Mouse (Mus musculus): ENCODE data around the gene Strn3.

Gene Strn3

GRCm38 (mm10) chr12:51691845-51692632 is at the start of gene Strn3:
Strn3 (minus strand) TSS chr12:51691897.
- DNase-seq (ENCODE audit: low spot score): peak; percentile 86

GRCm38 (mm10) chr12:51736807-51737206 is 45.1 kb upstream of the Strn3 start:
- no peak for DNase-seq (ENCODE audit: low spot score)

- DNase-seq (ENCODE audit: low spot score): no peak
These were observed 44.7 kb upstream of the Strn3 start for GRCm38 (mm10) chr12:51736381-51736780.

GRCm38 (mm10) chr12:51735840-51736271 is 44.2 kb upstream of the Strn3 start:
- no peak for DNase-seq (ENCODE audit: low spot score)

GRCm38 (mm10) chr12:51734605-51735211 is 43.0 kb upstream of the Strn3 start:
- DNase-seq (ENCODE audit: low spot score): no peak

- DNase-seq (ENCODE audit: low spot score): no peak
These were observed 38.1 kb upstream of the Strn3 start for GRCm38 (mm10) chr12:51729827-51730226.

GRCm38 (mm10) chr12:51729058-51729457 is 37.4 kb upstream of the Strn3 start:
- no peak for DNase-seq (ENCODE audit: low spot score)

- DNase-seq (ENCODE audit: low spot score): no peak
These were observed 30.1 kb upstream of the Strn3 start for GRCm38 (mm10) chr12:51721836-51722235.

GRCm38 (mm10) chr12:51718617-51719016 is 26.9 kb upstream of the Strn3 start:
- DNase-seq (ENCODE audit: low spot score): no peak

GRCm38 (mm10) chr12:51712685-51713084 is 21.0 kb upstream of the Strn3 start:
- DNase-seq (ENCODE audit: low spot score): no peak

GRCm38 (mm10) chr12:51710154-51710553 is 18.5 kb upstream of the Strn3 start:
- DNase-seq (ENCODE audit: low spot score): no peak

GRCm38 (mm10) chr12:51709741-51710140 is 18.0 kb upstream of the Strn3 start:
- DNase-seq (ENCODE audit: low spot score): no peak

GRCm38 (mm10) chr12:51708941-51709686 is 17.4 kb upstream of the Strn3 start:
- DNase-seq (ENCODE audit: low spot score): no peak

- DNase-seq (ENCODE audit: low spot score): no peak
These were observed 15.1 kb upstream of the Strn3 start for GRCm38 (mm10) chr12:51706673-51707235.

- DNase-seq (ENCODE audit: low spot score): no peak
These were observed 14.1 kb upstream of the Strn3 start for GRCm38 (mm10) chr12:51705778-51706177.

GRCm38 (mm10) chr12:51704572-51704971 is 12.9 kb upstream of the Strn3 start:
- DNase-seq (ENCODE audit: low spot score): no peak

- DNase-seq (ENCODE audit: low spot score): no peak
These were observed 12.2 kb upstream of the Strn3 start for GRCm38 (mm10) chr12:51703859-51704258.

GRCm38 (mm10) chr12:51701723-51702122 is 10.0 kb upstream of the Strn3 start:
- no peak for DNase-seq (ENCODE audit: low spot score)

GRCm38 (mm10) chr12:51699623-51700393 is 8.1 kb upstream of the Strn3 start:
- DNase-seq (ENCODE audit: low spot score): no peak

- DNase-seq (ENCODE audit: low spot score): no peak
These were observed 4.5 kb upstream of the Strn3 start for GRCm38 (mm10) chr12:51696157-51696556.

GRCm38 (mm10) chr12:51694966-51695365 is 3.3 kb upstream of the Strn3 start:
- no peak for DNase-seq (ENCODE audit: low spot score)

GRCm38 (mm10) chr12:51694096-51694495 is 2.4 kb upstream of the Strn3 start:
- DNase-seq (ENCODE audit: low spot score): no peak
